Mouse (Mus musculus) liver, embryonic 14.5 days (tissue): Measurements from ENCODE around the gene Abhd2. TPM values are rescaled to one million over a fixed set of nuclear protein-coding genes. Genes with fewer than 3 reads are reported as not detected.

Experiments
- ATAC-seq: fragments of 200-750 bp; cut with Nextera tagmentation; 2 replicates; pipeline ENCODE4 v1.8.0; 2017; ENCODE audit warnings: moderate number of reproducible peaks, mild to moderate bottlenecking, moderate library complexity; ENCODE audit not compliant: insufficient read depth
- DNase-seq, 3 experiments: peaks; one replicate each; pipeline ENCODE4 v3.0.0-alpha.2; 2012 to 2013; ENCODE audit warnings: low read depth in 3 of 3, low spot score in 3 of 3
- H3K27ac ChIP-seq: fragments of 300-500 bp; sonication (generic); 2 replicates; pipeline ENCODE4 v1.5.1; 2014; ENCODE audit warnings: moderate library complexity, mild to moderate bottlenecking, control low read depth, inconsistent platforms
- H3K27me3 ChIP-seq: fragments of 300-500 bp; sonication (generic); 2 replicates; pipeline ENCODE4 v1.6.1; 2014; ENCODE audit warnings: mild to moderate bottlenecking, low read length, moderate library complexity; ENCODE audit not compliant: control insufficient read depth, insufficient read depth
- H3K36me3 ChIP-seq: fragments of 300-500 bp; sonication (generic); replicated peaks from 2 replicates; pipeline ENCODE4 v1.6.1; 2014; ENCODE audit warnings: low read depth; ENCODE audit not compliant: control insufficient read depth, insufficient read depth
- H3K4me1 ChIP-seq, 2 experiments: fragments of 200-500 bp in 1 of 2; fragments of 300-500 bp in 1 of 2; sonication (generic) in 1 of 2; replicated peaks; 2 replicates each; pipeline ENCODE4 v1.6.1; 2012 to 2014; ENCODE audit warnings: antibody characterized with exemption in 1 of 2, inconsistent platforms in 1 of 2, low read length in 1 of 2; ENCODE audit not compliant: control insufficient read depth in 2 of 2, insufficient read depth in 2 of 2
- H3K4me2 ChIP-seq: fragments of 300-500 bp; sonication (generic); 2 replicates; pipeline ENCODE4 v1.6.1; 2014; ENCODE audit warnings: low read depth, mild to moderate bottlenecking, control low read depth, moderate library complexity
- H3K4me3 ChIP-seq, 2 experiments: fragments of 200-500 bp in 1 of 2; fragments of 300-500 bp in 1 of 2; sonication (generic) in 1 of 2; 2 replicates each; pipeline ENCODE4 v1.5.1; 2012 to 2014; ENCODE audit warnings: low read depth in 2 of 2, low read length in 2 of 2, mild to moderate bottlenecking in 2 of 2, control low read depth in 1 of 2, inconsistent platforms in 1 of 2, moderate library complexity in 1 of 2; ENCODE audit not compliant: insufficient read depth in 1 of 2
- H3K9ac ChIP-seq: fragments of 300-500 bp; sonication (generic); replicated peaks from 2 replicates; pipeline ENCODE4 v1.6.1; 2014; ENCODE audit warnings: mild to moderate bottlenecking, control low read depth, moderate library complexity
- H3K9me3 ChIP-seq: fragments of 300-500 bp; sonication (generic); 2 replicates; pipeline ENCODE4 v1.6.1; 2016; ENCODE audit warnings: low read length, mixed read lengths; ENCODE audit not compliant: control insufficient read depth
- CTCF ChIP-seq: IDR thresholded peaks from 2 replicates; pipeline ENCODE4 v1.5.1; 2016; ENCODE audit warnings: antibody characterized with exemption, low read depth, control low read depth
- EP300 ChIP-seq: IDR thresholded peaks from 2 replicates; pipeline ENCODE4 v1.6.1; 2016; ENCODE audit warnings: antibody characterized with exemption, low read depth
- WGBS: fragments of 180-500 bp; shearing (Covaris S2); extraction: QIAGEN DNeasy Blood & Tissue Kit; methylation state at CpG from one replicate; pipeline ENCODE4 v1.1.7; 2014; ENCODE audit not compliant: insufficient replicate concordance; 5-methylcytosine and 5-hydroxymethylcytosine counted together
- polyA plus RNA-seq, 2 experiments: library from polyadenylated mRNA; depleted of rRNA in 1 of 2; stranded (reverse) in 1 of 2; unstranded in 1 of 2; fragments of >200 nt; fragmentation: Nextera tagmentation in 1 of 2; extraction: Ambion mirVana in 1 of 2; gene quantifications; 2 replicates each; pipeline versions ENCODE4 v1.2.1 to v1.2.3; 2012 to 2014

Abhd2 gene
- polyA plus RNA-seq, 2 experiments, result 5.6 to 11.4 TPM

GRCm38 (mm10) chr7:79395186-79395585, 122.2 kb downstream of the Abhd2 start:
- DNase-seq, result no peak
- Histone ChIP-seq H3K9me3 (no peaks in the 10 kb centered on the region), H3K9ac (no peak overlapping the region), H3K36me3 (0 out of 2 replicates have a peak, but pooled peaks cover 3% of the 10 kb centered on the region), H3K27ac (no peak overlapping the region), H3K4me2 (no peak overlapping the region), H3K27me3 (no peaks in the 10 kb centered on the region), H3K4me3 (no peak overlapping the region), H3K4me1 (peaks cover 7 to 10% of the 10 kb centered on the region in 2 experiments)
- ATAC-seq, result no peak
- TF ChIP-seq EP300 (no peak), CTCF (no peak)
- WGBS, result 75% methylated on average over 7 of the region's 7 CpGs

GRCm38 (mm10) chr7:79397446-79397963, 124.5 kb downstream of the Abhd2 start:
- no peak for TF ChIP-seq CTCF
- no peak for TF ChIP-seq EP300
- 66% methylated on average over 10 of the region's 10 CpGs for WGBS
- Histone ChIP-seq H3K27ac (no peak overlapping the region), H3K27me3 (no peaks in the 10 kb centered on the region), H3K4me3 (no peak overlapping the region), H3K4me2 (no peak overlapping the region), H3K9me3 (no peaks in the 10 kb centered on the region), H3K36me3 (0 out of 2 replicates have a peak, but pooled peaks cover 3% of the 10 kb centered on the region), H3K9ac (no peak overlapping the region), H3K4me1 (peaks cover 5 to 7% of the 10 kb centered on the region in 2 experiments)
- no peak for DNase-seq
- no peak for ATAC-seq

- no peak for ATAC-seq
- WGBS, result 66% methylated on average over 8 of the region's 8 CpGs
- peaks cover 3% of the 10 kb centered on the region; the same call in 1 of the 2 replicates for H3K36me3 ChIP-seq
- no peak overlapping the region for H3K27ac ChIP-seq
- DNase-seq, result no peak
- no peak overlapping the region for H3K4me2 ChIP-seq
- no peak overlapping the region for H3K4me3 ChIP-seq
- no peaks in the 10 kb centered on the region; a peak in 2 of 4 replicates for H3K4me1 ChIP-seq
- no peak overlapping the region for H3K9ac ChIP-seq
- TF ChIP-seq EP300, result no peak
- no peak for TF ChIP-seq CTCF
- no peaks in the 10 kb centered on the region for H3K27me3 ChIP-seq
- no peaks in the 10 kb centered on the region for H3K9me3 ChIP-seq
Measured at GRCm38 (mm10) chr7:79398426-79398825, 125.4 kb downstream of the Abhd2 start.

- 83% methylated on average over 12 of the region's 12 CpGs for WGBS
- Histone ChIP-seq H3K9ac (no peak overlapping the region), H3K27me3 (no peaks in the 10 kb centered on the region), H3K9me3 (no peaks in the 10 kb centered on the region), H3K36me3 (peaks cover 3% of the 10 kb centered on the region; the same call in 1 of the 2 replicates), H3K4me1 (no peaks in the 10 kb centered on the region), H3K4me2 (no peak overlapping the region), H3K4me3 (no peak overlapping the region), H3K27ac (no peak overlapping the region)
- no peak for ATAC-seq
- TF ChIP-seq CTCF (no peak), EP300 (no peak)
- no peak for DNase-seq
Measured at GRCm38 (mm10) chr7:79398971-79399370, 126.0 kb downstream of the Abhd2 start.

GRCm38 (mm10) chr7:79400296-79400695, 127.3 kb downstream of the Abhd2 start:
- H3K36me3 ChIP-seq, result peaks cover 3% of the 10 kb centered on the region; the same call in 1 of the 2 replicates
- 66% methylated on average over 3 of the region's 3 CpGs for WGBS
- H3K27me3 ChIP-seq, result no peaks in the 10 kb centered on the region

More at GRCm38 (mm10) chr7:79400296-79400695, 127.3 kb downstream of the Abhd2 start:
- Histone ChIP-seq H3K27ac (no peak overlapping the region), H3K9ac (no peak overlapping the region), H3K4me1 (no peaks in the 10 kb centered on the region), H3K4me2 (no peak overlapping the region), H3K4me3 (no peak overlapping the region), H3K9me3 (no peaks in the 10 kb centered on the region)
- DNase-seq (no peak), ATAC-seq (no peak)
- no peak for TF ChIP-seq EP300
